Mouse (Mus musculus): ENCODE data around the gene Gm10037.
"Not testable (repeated sequence)": the region's sequence is repeated elsewhere in the genome, so short reads cannot be mapped to it uniquely, and the experiment has no call there.

- TF ChIP-seq POLR2A (IDR thresholded peaks at IDR 0.05; ENCODE audit: control insufficient read depth, extremely low read depth, insufficient read depth, low read length, poor library complexity); CTCF (IDR thresholded peaks at IDR 0.05; ENCODE audit: borderline replicate concordance, control insufficient read depth, extremely low read depth, insufficient read depth, low read length, poor library complexity): not testable (repeated sequence)
Observed at GRCm38 (mm10) chr13:67833137-67833536, 2.2 kb downstream of the Gm10037 start.
